Mouse (Mus musculus): Measurements from ENCODE around the gene Mfng.
A peak's percentile ranks its signal among the peaks of the same experiment; 100 is the strongest.

Gene Mfng

GRCm38 (mm10) chr15:78755966-78756725, 17.1 kb downstream of the Mfng start:
- peak; percentile 84 to 87 for DNase-seq

- DNase-seq, result peak; percentile 53 to 55
Measured at GRCm38 (mm10) chr15:78755226-78755625, 18.0 kb downstream of the Mfng start.

GRCm38 (mm10) chr15:78754144-78754543, 19.1 kb downstream of the Mfng start:
- no peak for DNase-seq

- DNase-seq, result no peak
Measured at GRCm38 (mm10) chr15:78752991-78753390, 20.3 kb downstream of the Mfng start.

GRCm38 (mm10) chr15:78750608-78751350, 22.5 kb downstream of the Mfng start:
- no peak for DNase-seq

GRCm38 (mm10) chr15:78749855-78750254, 23.4 kb downstream of the Mfng start:
- DNase-seq, result peak; percentile 28 to 50

GRCm38 (mm10) chr15:78744206-78744605, 29.1 kb downstream of the Mfng start:
- peak; percentile 54 to 85 for DNase-seq

GRCm38 (mm10) chr15:78742831-78743230, 30.4 kb downstream of the Mfng start:
- DNase-seq, result no peak

- DNase-seq, result no peak
Measured at GRCm38 (mm10) chr15:78740662-78741061, 32.6 kb downstream of the Mfng start.

- no peak for DNase-seq
Measured at GRCm38 (mm10) chr15:78737146-78737545, 36.1 kb downstream of the Mfng start.

GRCm38 (mm10) chr15:78736681-78737100, 36.6 kb downstream of the Mfng start:
- no peak for DNase-seq

- no peak for DNase-seq
Measured at GRCm38 (mm10) chr15:78736181-78736579, 37.1 kb downstream of the Mfng start.

- DNase-seq, result peak; percentile 56 to 57
Measured at GRCm38 (mm10) chr15:78735431-78736180, 37.7 kb downstream of the Mfng start.

- no peak for DNase-seq
Measured at GRCm38 (mm10) chr15:78731830-78732229, 41.4 kb downstream of the Mfng start.

GRCm38 (mm10) chr15:78730315-78731049, 42.8 kb downstream of the Mfng start:
- DNase-seq, result no peak

GRCm38 (mm10) chr15:78726697-78727096, 46.6 kb downstream of the Mfng start:
- DNase-seq, result no peak

GRCm38 (mm10) chr15:78720532-78720931, 52.7 kb downstream of the Mfng start:
- no peak for DNase-seq

- peak; percentile 31 to 82 for DNase-seq
Measured at GRCm38 (mm10) chr15:78720094-78720493, 53.2 kb downstream of the Mfng start.

- no peak for DNase-seq
Measured at GRCm38 (mm10) chr15:78719416-78719815, 53.9 kb downstream of the Mfng start.

GRCm38 (mm10) chr15:78718290-78719250, 54.7 kb downstream of the Mfng start, which contains the start of gene Elfn2:
Elfn2 (minus strand) TSS chr15:78718771.
- peak in 1 of 2 experiments; percentile 10 for DNase-seq

- DNase-seq, result no peak
Measured at GRCm38 (mm10) chr15:78716936-78717335, 56.3 kb downstream of the Mfng start.
